Mouse (Mus musculus): Measurements from ENCODE around the gene Pycr2. TPM values are rescaled to one million over a fixed set of nuclear protein-coding genes. Genes with fewer than 3 reads are reported as not detected.
A peak's percentile ranks its signal among the peaks of the same experiment; 100 is the strongest.

Pycr2 gene
- polyA plus RNA-seq, 1 experiment: 21.8 TPM

- TF ChIP-seq CTCF (IDR thresholded peaks at IDR 0.05; ENCODE audit: extremely low read depth, insufficient read length, insufficient replicate concordance, low read depth, low read length) (no peak), POLR2A (IDR thresholded peaks at IDR 0.05; ENCODE audit: low read depth, low read length) (no peak)
- peaks cover 2% of the 10 kb centered on the region; the same call in 1 of the 2 replicates for H3K4me1 ChIP-seq (ENCODE audit: control insufficient read depth, insufficient read depth, insufficient read length, low read length)
- no peak overlapping the region for H3K4me3 ChIP-seq (ENCODE audit: low read depth, low read length)
- H3K36me3 ChIP-seq (ENCODE audit: control insufficient read depth, insufficient read depth, low read length): no peaks in the 10 kb centered on the region
- no peak overlapping the region for H3K27ac ChIP-seq (ENCODE audit: insufficient read depth, low read depth, low read length)
- WGBS: 72% methylated on average over 4 of the region's 4 CpGs
- H3K27me3 ChIP-seq (ENCODE audit: control insufficient read depth, insufficient read depth, low read length): no peaks in the 10 kb centered on the region
Observed at GRCm38 (mm10) chr1:180913797-180914196, 9.7 kb downstream of the Pycr2 start.

GRCm38 (mm10) chr1:180916425-180916824, 12.3 kb downstream of the Pycr2 start:
- TF ChIP-seq POLR2A (IDR thresholded peaks at IDR 0.05; ENCODE audit: low read depth, low read length): no peak
- TF ChIP-seq CTCF (IDR thresholded peaks at IDR 0.05; ENCODE audit: extremely low read depth, insufficient read length, insufficient replicate concordance, low read depth, low read length): no peak
- Histone ChIP-seq H3K27ac (ENCODE audit: insufficient read depth, low read depth, low read length) (no peak overlapping the region), H3K4me3 (ENCODE audit: low read depth, low read length) (no peak overlapping the region), H3K36me3 (ENCODE audit: control insufficient read depth, insufficient read depth, low read length) (no peaks in the 10 kb centered on the region), H3K4me1 (ENCODE audit: control insufficient read depth, insufficient read depth, insufficient read length, low read length) (peaks cover 2% of the 10 kb centered on the region; the same call in 1 of the 2 replicates), H3K27me3 (ENCODE audit: control insufficient read depth, insufficient read depth, low read length) (no peaks in the 10 kb centered on the region)
- 81% methylated on average over 11 of the region's 11 CpGs for WGBS

- Histone ChIP-seq H3K4me1 (ENCODE audit: control insufficient read depth, insufficient read depth, insufficient read length, low read length) (no peaks in the 10 kb centered on the region), H3K27me3 (ENCODE audit: control insufficient read depth, insufficient read depth, low read length) (no peaks in the 10 kb centered on the region), H3K27ac (ENCODE audit: insufficient read depth, low read depth, low read length) (no peak overlapping the region), H3K36me3 (ENCODE audit: control insufficient read depth, insufficient read depth, low read length) (no peaks in the 10 kb centered on the region), H3K4me3 (ENCODE audit: low read depth, low read length) (no peak overlapping the region)
- 24% methylated on average over 1 of the region's 1 CpGs for WGBS
- TF ChIP-seq POLR2A (IDR thresholded peaks at IDR 0.05; ENCODE audit: low read depth, low read length) (no peak), CTCF (IDR thresholded peaks at IDR 0.05; ENCODE audit: extremely low read depth, insufficient read length, insufficient replicate concordance, low read depth, low read length) (no peak)
Observed at GRCm38 (mm10) chr1:180917053-180917452, 13.0 kb downstream of the Pycr2 start.

- 47% methylated on average over 8 of the region's 8 CpGs for WGBS
- Histone ChIP-seq H3K27ac (ENCODE audit: insufficient read depth, low read depth, low read length) (no peak overlapping the region), H3K27me3 (ENCODE audit: control insufficient read depth, insufficient read depth, low read length) (no peaks in the 10 kb centered on the region), H3K4me1 (ENCODE audit: control insufficient read depth, insufficient read depth, insufficient read length, low read length) (no peaks in the 10 kb centered on the region), H3K36me3 (ENCODE audit: control insufficient read depth, insufficient read depth, low read length) (no peaks in the 10 kb centered on the region), H3K4me3 (ENCODE audit: low read depth, low read length) (no peak overlapping the region)
- TF ChIP-seq CTCF (IDR thresholded peaks at IDR 0.05; ENCODE audit: extremely low read depth, insufficient read length, insufficient replicate concordance, low read depth, low read length) (peak; percentile 50; the same call in 1 of the 2 replicates), POLR2A (IDR thresholded peaks at IDR 0.05; ENCODE audit: low read depth, low read length) (no peak)
Observed at GRCm38 (mm10) chr1:180919686-180920085, 15.6 kb downstream of the Pycr2 start.

GRCm38 (mm10) chr1:180922273-180923048, 18.4 kb downstream of the Pycr2 start:
- 61% methylated on average over 6 of the region's 6 CpGs for WGBS
- no peaks in the 10 kb centered on the region for H3K27me3 ChIP-seq (ENCODE audit: control insufficient read depth, insufficient read depth, low read length)
- TF ChIP-seq POLR2A (IDR thresholded peaks at IDR 0.05; ENCODE audit: low read depth, low read length): no peak; the same call in 1 of the 2 replicates
- no peak for TF ChIP-seq CTCF (IDR thresholded peaks at IDR 0.05; ENCODE audit: extremely low read depth, insufficient read length, insufficient replicate concordance, low read depth, low read length)
- H3K27ac ChIP-seq (ENCODE audit: insufficient read depth, low read depth, low read length): peak overlapping the region; percentile 62; the same call in 1 of the 2 replicates
- no peak overlapping the region for H3K4me3 ChIP-seq (ENCODE audit: low read depth, low read length)
- H3K4me1 ChIP-seq (ENCODE audit: control insufficient read depth, insufficient read depth, insufficient read length, low read length): 0 out of 2 replicates have a peak, but pooled peaks cover 3% of the 10 kb centered on the region
- H3K36me3 ChIP-seq (ENCODE audit: control insufficient read depth, insufficient read depth, low read length): no peaks in the 10 kb centered on the region

GRCm38 (mm10) chr1:180924737-180925136, 20.6 kb downstream of the Pycr2 start:
- TF ChIP-seq POLR2A (IDR thresholded peaks at IDR 0.05; ENCODE audit: low read depth, low read length) (no peak), CTCF (IDR thresholded peaks at IDR 0.05; ENCODE audit: extremely low read depth, insufficient read length, insufficient replicate concordance, low read depth, low read length) (no peak)
- no peaks in the 10 kb centered on the region for H3K27me3 ChIP-seq (ENCODE audit: control insufficient read depth, insufficient read depth, low read length)
- H3K36me3 ChIP-seq (ENCODE audit: control insufficient read depth, insufficient read depth, low read length): no peaks in the 10 kb centered on the region
- H3K4me3 ChIP-seq (ENCODE audit: low read depth, low read length): no peak overlapping the region
- WGBS: 76% methylated on average over 2 of the region's 2 CpGs
- H3K4me1 ChIP-seq (ENCODE audit: control insufficient read depth, insufficient read depth, insufficient read length, low read length): 0 out of 2 replicates have a peak, but pooled peaks cover 3% of the 10 kb centered on the region
- no peak overlapping the region for H3K27ac ChIP-seq (ENCODE audit: insufficient read depth, low read depth, low read length)

GRCm38 (mm10) chr1:180926286-180926685, 22.2 kb downstream of the Pycr2 start:
- TF ChIP-seq POLR2A (IDR thresholded peaks at IDR 0.05; ENCODE audit: low read depth, low read length) (no peak), CTCF (IDR thresholded peaks at IDR 0.05; ENCODE audit: extremely low read depth, insufficient read length, insufficient replicate concordance, low read depth, low read length) (no peak)
- Histone ChIP-seq H3K27ac (ENCODE audit: insufficient read depth, low read depth, low read length) (no peak overlapping the region), H3K4me3 (ENCODE audit: low read depth, low read length) (no peak overlapping the region), H3K36me3 (ENCODE audit: control insufficient read depth, insufficient read depth, low read length) (no peaks in the 10 kb centered on the region), H3K27me3 (ENCODE audit: control insufficient read depth, insufficient read depth, low read length) (no peaks in the 10 kb centered on the region), H3K4me1 (ENCODE audit: control insufficient read depth, insufficient read depth, insufficient read length, low read length) (0 out of 2 replicates have a peak, but pooled peaks cover 3% of the 10 kb centered on the region)
- WGBS: 49% methylated on average over 4 of the region's 4 CpGs

Measured in small intestine, adult 2 months (tissue).